Mouse (Mus musculus): ENCODE data around the gene Rad9a. TPM values are rescaled to one million over a fixed set of nuclear protein-coding genes. Genes with fewer than 3 reads are reported as not detected.

Gene Rad9a
- polyA plus RNA-seq, 1 experiment, result 39.8 TPM

DNA sequence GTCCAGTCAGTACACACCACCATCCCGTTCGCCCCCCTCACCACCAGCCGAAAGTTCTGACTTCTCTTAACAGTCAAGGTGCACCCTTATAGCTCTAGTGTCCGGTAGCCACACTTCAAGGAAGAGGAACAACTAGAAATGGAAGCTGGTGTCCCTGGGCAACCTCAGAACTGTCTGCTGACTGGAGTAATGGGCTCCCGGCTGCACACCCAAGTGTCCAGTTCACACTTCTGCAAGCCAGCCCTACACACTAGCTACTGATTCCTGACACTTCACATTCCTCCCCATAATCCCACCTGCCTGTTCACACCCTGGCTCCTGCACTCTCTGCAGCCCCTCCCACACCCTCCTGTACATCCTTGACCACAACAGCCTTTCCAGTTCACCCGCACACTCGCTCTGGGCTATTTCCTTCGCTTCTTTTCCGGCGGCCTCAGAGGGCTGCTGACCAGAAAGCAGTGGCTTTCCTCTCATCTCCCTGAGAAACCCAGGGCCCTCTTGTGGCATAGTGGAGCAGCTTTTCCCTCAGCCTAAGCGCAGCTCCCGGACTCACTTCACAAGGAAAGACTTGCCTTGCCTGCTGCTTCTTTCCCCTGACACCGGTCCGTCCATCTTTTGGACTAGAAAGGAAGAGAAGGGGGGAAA, 14.7 kb upstream of the Rad9a start:
- Histone ChIP-seq H3K27ac (ENCODE audit: control insufficient read depth, insufficient read depth, low read depth, low read length, poor library complexity) (no peak overlapping the region), H3K4me1 (ENCODE audit: control insufficient read depth, insufficient read depth, low read length) (peaks cover 11% of the 10 kb centered on the region), H3K4me3 (replicated peaks; ENCODE audit: control insufficient read depth, low read depth, low read length) (peak overlapping the region; percentile 16)
- no peak for TF ChIP-seq CTCF (IDR thresholded peaks at IDR 0.05; ENCODE audit: control insufficient read depth, insufficient read depth, low read length)
- WGBS, result 17% methylated on average over 14 of the region's 14 CpGs

DNA sequence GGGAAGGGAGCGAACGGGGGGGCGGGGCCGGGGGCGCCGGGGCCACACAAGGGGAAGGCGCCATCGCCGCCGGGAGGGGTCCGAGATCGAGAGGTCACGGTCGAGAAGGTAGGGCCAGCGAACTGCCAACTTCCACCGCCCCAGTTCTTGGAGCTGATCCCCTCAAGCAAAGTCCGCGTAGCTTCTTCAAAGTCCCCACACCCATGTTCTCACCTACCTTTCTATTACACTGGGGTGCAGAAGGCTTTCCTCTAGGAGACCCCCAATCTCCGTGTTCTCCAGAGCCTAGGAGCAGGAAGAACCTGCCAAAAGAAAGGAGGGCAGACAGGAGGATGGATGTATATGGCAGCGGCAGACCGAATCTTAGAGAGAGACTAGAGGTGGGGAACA, 14.0 kb upstream of the Rad9a start:
- no peak for TF ChIP-seq POLR2A (IDR thresholded peaks at IDR 0.05; ENCODE audit: borderline replicate concordance, control insufficient read depth, low read depth, low read length)
- no peak for TF ChIP-seq CTCF (IDR thresholded peaks at IDR 0.05; ENCODE audit: control insufficient read depth, insufficient read depth, low read length)
- H3K4me1 ChIP-seq (ENCODE audit: control insufficient read depth, insufficient read depth, low read length), result peaks cover 9% of the 10 kb centered on the region
- H3K27ac ChIP-seq (ENCODE audit: control insufficient read depth, insufficient read depth, low read depth, low read length, poor library complexity), result 0 out of 2 replicates have a peak overlapping the region, but pooled peaks have one; percentile 3
- peak overlapping the region; percentile 52 for H3K4me3 ChIP-seq (replicated peaks; ENCODE audit: control insufficient read depth, low read depth, low read length)
- WGBS, result 1% methylated on average over 15 of the region's 21 CpGs

DNA sequence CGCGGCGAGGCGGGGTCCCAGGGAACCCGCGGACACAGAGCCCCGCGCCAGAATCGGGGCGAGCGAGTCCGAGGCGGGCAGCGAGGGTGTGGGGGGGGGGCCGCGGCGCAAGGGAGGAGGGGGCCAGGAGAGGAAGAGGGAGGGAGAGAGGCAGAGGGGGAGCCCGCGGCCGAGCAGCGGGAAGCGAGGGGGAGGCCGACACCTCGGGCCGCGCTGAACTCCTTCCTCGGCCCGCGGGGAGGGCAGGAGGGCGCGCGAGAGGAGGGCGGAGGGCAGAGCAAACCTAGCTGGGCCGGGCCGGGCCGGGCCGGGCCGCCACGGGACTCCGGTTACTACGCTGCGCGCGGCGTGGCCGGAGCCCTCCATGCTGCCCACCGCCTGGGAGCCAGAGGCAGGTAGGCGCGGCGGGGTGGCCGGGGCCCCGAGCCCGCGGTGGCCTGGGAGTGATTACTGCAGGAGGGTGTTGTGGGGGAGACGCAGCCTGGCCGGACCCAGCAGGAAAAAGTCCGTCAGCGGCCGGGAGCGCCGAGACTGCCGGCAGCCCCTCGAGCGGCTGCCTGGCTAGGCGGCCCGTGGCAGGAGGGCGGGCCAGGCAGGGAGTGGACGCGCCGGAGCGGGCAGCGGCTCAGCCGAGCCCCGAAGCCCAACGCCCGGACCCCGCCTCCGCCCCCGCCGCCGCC, 13.4 kb upstream of the Rad9a start:
- peak overlapping the region; percentile 93 for H3K27ac ChIP-seq (ENCODE audit: control insufficient read depth, insufficient read depth, low read depth, low read length, poor library complexity)
- peaks cover 7% of the 10 kb centered on the region for H3K4me1 ChIP-seq (ENCODE audit: control insufficient read depth, insufficient read depth, low read length)
- H3K4me3 ChIP-seq (replicated peaks; ENCODE audit: control insufficient read depth, low read depth, low read length), result peak overlapping the region; percentile 49
- under 1% methylated on average over 64 of the region's 81 CpGs for WGBS
- TF ChIP-seq POLR2A (IDR thresholded peaks at IDR 0.05; ENCODE audit: borderline replicate concordance, control insufficient read depth, low read depth, low read length) (no peak), CTCF (IDR thresholded peaks at IDR 0.05; ENCODE audit: control insufficient read depth, insufficient read depth, low read length) (no peak)

DNA sequence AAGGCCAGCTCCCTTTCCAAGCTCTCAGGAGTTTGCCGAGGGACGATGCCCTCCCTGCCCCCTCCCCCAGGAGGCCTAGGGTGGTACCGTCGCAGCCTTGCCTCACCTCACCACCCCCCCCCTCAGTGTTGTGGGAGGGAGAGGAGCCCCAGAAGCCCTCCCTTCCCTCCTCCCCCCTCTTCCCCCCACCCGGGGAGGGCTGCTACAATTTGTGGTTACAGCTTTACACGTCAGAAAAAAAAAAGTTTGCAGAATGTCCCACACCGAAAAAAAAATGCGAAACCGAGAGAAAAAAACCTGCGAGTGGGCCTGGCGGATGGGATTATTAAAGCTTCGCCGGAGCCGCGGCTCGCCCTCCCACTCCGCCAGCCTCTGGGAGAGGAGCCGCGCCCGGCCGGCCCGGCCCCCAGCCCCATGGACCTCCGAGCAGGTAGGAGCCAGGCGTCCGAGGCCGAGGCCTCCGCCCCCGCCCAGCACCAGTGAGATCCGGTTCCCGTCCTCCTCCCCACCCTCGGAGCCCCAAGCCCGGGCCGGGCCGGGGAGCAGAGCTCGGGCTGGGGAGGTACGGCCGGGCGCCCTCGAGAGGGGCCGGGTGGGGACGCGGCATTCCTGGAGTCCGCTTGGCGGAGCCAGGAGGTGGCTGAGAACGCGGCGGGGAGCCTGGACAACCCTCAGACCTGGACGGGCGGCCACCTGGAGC, 12.8 kb upstream of the Rad9a start, which contains the start of the genes Clcf1 and AC109138.7:
Gene Clcf1, plus strand, starts transcription at position 168 of the 700 bp plus-strand sequence.
Gene AC109138.7, plus strand, starts transcription at position 287 of the 700 bp plus-strand sequence.
- Histone ChIP-seq H3K4me1 (ENCODE audit: control insufficient read depth, insufficient read depth, low read length) (peaks cover 5% of the 10 kb centered on the region), H3K4me3 (replicated peaks; ENCODE audit: control insufficient read depth, low read depth, low read length) (peak within 1 kb of the TSS; percentile 49), H3K27ac (ENCODE audit: control insufficient read depth, insufficient read depth, low read depth, low read length, poor library complexity) (peak within 1 kb of the TSS; percentile 93)
- WGBS, result under 1% methylated on average over 49 of the region's 49 CpGs
- TF ChIP-seq POLR2A (IDR thresholded peaks at IDR 0.05; ENCODE audit: borderline replicate concordance, control insufficient read depth, low read depth, low read length) (no peak), CTCF (IDR thresholded peaks at IDR 0.05; ENCODE audit: control insufficient read depth, insufficient read depth, low read length) (no peak)

DNA sequence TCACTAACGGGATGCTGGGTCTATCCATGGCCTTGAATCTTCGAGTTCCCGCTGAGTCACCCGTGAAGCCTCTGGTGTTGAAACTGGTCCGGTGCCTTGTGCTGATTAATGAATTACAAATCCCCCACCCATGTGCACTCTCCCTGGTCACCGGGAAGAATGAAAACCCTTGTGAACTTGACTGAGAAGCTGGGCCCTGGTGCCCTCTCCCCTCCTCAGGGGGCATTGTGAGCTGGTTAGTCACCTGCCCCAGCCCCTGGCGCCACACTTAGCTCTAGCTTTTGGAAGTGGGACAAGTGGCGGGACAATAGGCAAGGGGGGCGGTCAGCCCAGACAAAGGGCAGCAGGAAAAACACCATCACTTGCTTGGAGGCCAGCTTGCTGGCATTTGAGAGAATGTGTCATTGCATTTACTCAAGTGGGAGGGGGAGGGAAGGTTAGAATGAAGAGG, 12.1 kb upstream of the Rad9a start:
- Histone ChIP-seq H3K4me3 (replicated peaks; ENCODE audit: control insufficient read depth, low read depth, low read length) (peak overlapping the region; percentile 15), H3K27ac (ENCODE audit: control insufficient read depth, insufficient read depth, low read depth, low read length, poor library complexity) (peak overlapping the region; percentile 49; the same call in 1 of the 2 replicates), H3K4me1 (ENCODE audit: control insufficient read depth, insufficient read depth, low read length) (peaks cover 5% of the 10 kb centered on the region)
- TF ChIP-seq POLR2A (IDR thresholded peaks at IDR 0.05; ENCODE audit: borderline replicate concordance, control insufficient read depth, low read depth, low read length), result no peak
- no peak for TF ChIP-seq CTCF (IDR thresholded peaks at IDR 0.05; ENCODE audit: control insufficient read depth, insufficient read depth, low read length)
- 13% methylated on average over 9 of the region's 9 CpGs for WGBS

DNA sequence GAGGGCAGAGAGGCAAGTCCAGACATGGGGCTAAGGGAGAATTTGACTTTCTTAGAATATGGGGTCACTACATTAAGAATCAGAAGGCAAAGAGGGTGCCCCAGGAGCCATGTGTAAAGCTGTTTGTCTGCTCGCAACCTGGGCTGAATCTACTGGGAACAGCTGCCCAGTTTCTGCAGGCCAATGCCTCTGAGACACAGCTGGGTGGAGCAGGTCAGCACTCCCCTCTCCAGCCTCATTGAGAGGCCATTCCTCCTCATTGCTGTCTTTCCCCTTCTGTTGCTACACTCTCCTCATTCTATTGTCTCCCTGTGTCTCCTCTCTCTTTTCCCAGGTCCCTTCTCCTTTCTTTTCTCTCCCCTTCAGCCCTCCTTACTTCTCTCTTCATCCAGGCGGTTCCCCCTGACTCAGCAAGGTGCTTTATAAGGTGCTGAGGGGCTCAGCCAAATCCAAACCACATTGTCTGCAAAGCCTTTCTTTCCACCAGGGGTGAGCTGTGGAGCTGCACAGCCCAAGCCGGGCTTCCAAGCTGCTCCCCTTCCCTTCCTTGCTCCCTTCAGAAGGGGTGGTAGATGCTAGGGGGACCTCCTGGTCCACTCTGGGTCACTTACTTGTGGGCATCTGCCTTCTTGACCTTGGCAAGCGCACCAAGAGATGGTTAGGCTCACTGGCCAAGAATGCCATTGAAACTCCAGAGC, 10.6 kb upstream of the Rad9a start:
- Histone ChIP-seq H3K4me3 (replicated peaks; ENCODE audit: control insufficient read depth, low read depth, low read length) (no peak overlapping the region), H3K27ac (ENCODE audit: control insufficient read depth, insufficient read depth, low read depth, low read length, poor library complexity) (no peak overlapping the region), H3K4me1 (ENCODE audit: control insufficient read depth, insufficient read depth, low read length) (peaks cover 5% of the 10 kb centered on the region)
- no peak for TF ChIP-seq CTCF (IDR thresholded peaks at IDR 0.05; ENCODE audit: control insufficient read depth, insufficient read depth, low read length)
- no peak for TF ChIP-seq POLR2A (IDR thresholded peaks at IDR 0.05; ENCODE audit: borderline replicate concordance, control insufficient read depth, low read depth, low read length)
- 65% methylated on average over 4 of the region's 4 CpGs for WGBS

DNA sequence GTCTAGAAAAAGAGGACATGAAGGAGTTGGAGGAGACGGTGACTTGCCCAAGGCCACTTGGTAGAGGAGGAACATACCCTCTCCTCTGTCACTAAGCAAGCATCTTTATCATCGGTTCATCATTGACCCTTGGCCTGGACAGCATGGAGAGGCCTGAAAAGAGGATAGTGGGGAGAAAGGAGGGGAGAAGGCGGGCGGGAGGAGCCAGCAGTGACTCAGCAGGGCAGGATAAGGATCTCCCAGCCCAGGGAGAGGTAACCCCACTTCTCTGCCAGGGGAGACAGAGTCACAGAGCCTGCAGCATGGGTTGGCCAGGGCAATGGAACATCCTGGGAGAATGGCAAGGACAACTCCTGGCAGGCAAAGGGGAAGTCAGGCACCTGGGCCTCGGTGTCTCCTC, 7.1 kb upstream of the Rad9a start:
- H3K27ac ChIP-seq (ENCODE audit: control insufficient read depth, insufficient read depth, low read depth, low read length, poor library complexity), result no peak overlapping the region
- TF ChIP-seq POLR2A (IDR thresholded peaks at IDR 0.05; ENCODE audit: borderline replicate concordance, control insufficient read depth, low read depth, low read length), result no peak
- no peak for TF ChIP-seq CTCF (IDR thresholded peaks at IDR 0.05; ENCODE audit: control insufficient read depth, insufficient read depth, low read length)
- no peak overlapping the region for H3K4me3 ChIP-seq (replicated peaks; ENCODE audit: control insufficient read depth, low read depth, low read length)
- H3K4me1 ChIP-seq (ENCODE audit: control insufficient read depth, insufficient read depth, low read length), result no peaks in the 10 kb centered on the region
- WGBS, result 74% methylated on average over 5 of the region's 5 CpGs

All from bone marrow, adult 2 months (tissue).